Mouse (Mus musculus) frontal cortex, postnatal 25 days (tissue): ENCODE measurements at regions not wholly inside any gene's neighbourhood (a gene's known extent, or its start where the extent isn't known, plus 50 kb on each side); places are given as distances from the start of the nearest gene placed in this dataset.

Experiments used
- DNase-seq, 2 experiments: peaks; one replicate each; pipeline ENCODE4 v3.0.0; 2022; ENCODE audit warnings: low spot score in 2 of 2

- no peak for DNase-seq
These were observed 938.3 kb upstream of the 2610301B20Rik start for GRCm38 (mm10) chr4:9935949-9936348.

GRCm38 (mm10) chr4:9951441-9951840 lies 922.9 kb upstream of the 2610301B20Rik start:
- no peak for DNase-seq

- no peak for DNase-seq
These were observed 899.7 kb upstream of the 2610301B20Rik start for GRCm38 (mm10) chr4:9974631-9975030.

DNA sequence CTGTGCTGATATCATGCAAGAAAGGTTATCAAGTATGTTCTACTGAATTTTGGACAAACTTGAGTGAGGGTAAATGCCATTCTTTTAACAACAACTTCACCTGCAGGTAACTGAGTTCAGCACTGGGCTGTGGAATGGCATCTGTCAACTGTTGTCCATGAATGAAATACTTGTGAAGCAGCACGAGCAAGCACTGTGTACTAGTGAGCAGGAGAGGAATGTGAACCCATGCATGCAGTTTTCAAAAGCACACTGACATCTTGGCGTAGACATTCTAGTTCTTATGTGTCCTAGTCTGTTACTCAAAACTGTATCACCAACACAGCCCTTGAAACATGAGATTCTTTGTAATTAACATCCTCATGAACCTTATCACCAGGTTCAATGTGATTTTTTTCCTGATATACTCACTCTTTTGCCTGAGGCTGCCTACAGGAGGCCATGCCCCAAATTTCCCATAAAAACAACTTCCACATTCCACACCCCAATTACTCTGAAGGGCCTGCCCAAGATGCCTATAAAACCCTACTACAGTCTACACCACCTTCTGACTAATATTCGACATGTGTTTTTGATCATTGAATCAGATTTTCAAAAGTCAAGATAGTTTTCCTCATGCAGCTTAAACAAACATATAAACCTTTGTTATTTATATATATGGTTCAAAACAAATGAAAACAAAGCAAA lies 892.8 kb upstream of the 2610301B20Rik start:
- no peak for DNase-seq

DNA sequence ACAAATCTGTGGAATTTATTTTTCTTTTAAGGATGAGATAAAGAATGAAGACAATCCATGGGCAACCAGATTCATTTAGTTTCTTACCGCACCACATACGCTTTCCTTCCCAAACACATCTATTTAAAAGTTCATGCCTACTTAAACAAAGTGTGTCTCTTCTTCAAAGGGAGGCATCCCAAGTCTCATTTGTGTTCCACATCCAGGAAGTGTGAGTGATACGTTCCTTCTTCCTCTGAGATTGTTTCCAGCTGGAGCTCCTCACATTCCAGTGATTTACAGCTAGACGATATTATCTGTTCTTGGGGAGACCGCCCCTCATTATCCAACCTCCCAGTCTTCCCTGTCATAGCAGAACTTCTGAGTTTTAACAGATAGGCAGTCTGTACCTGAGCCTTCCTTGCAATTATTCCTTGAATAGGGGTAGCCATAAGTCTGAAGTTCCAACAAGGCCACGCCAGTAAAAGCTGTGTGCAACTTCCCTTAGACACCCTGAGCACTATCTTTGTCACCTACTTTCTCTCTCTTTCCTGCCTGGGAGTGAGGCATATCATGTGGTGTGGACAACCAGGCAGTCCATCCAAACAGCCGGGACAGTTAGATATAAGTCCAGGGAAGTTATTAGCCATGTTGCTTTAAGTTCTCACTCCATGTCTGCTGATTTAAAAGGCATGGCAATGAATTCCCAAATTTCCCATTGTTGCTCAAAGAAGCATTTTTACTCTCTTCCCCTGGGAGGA lies 891.3 kb upstream of the 2610301B20Rik start:
- no peak for DNase-seq

GRCm38 (mm10) chr4:9993871-9994270 lies 880.4 kb upstream of the 2610301B20Rik start:
- no peak for DNase-seq

GRCm38 (mm10) chr4:9994466-9994865 lies 879.8 kb upstream of the 2610301B20Rik start:
- DNase-seq: no peak

DNA sequence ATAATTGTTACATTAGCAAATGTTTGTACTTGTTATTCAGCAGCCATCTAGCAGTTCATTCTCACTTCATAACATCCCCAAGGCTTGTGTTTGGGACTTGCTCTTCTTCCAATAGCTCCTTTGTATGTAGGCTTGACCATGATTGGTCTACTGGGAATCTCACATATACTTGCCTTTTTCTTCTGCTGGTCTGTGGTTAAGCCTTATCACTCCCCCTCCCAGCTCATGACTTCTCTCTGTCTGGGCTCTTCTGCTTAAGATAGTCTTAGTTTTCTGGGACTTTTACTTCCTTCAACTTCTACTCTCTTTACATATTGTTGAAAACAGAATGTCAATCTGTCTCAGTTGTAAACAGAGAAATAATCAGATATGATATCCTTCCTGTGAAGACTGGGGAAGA lies 844.0 kb upstream of the 2610301B20Rik start:
- no peak for DNase-seq

- DNase-seq: no peak
These were observed 842.5 kb upstream of the 2610301B20Rik start for GRCm38 (mm10) chr4:10031764-10032163.

DNA sequence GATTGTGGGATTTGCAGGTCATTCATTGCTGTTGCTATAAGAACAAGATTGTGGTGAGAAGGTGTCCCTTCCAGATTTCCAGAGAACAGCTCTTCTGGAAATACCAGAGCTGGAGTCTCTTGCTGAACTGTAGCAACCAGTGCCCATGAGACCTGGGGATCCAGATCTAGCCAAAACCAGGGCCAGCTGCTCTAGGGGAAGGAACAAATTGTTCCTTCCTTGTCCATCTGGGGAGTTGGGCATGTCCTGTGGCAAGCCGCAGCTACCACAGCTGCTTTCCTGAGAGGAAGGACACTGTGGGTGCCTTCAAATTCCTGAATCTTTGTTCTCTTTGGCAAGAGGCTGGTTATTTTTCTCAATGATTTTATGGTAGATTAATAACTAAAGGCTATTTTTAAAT lies 839.0 kb upstream of the 2610301B20Rik start:
- DNase-seq: no peak

GRCm38 (mm10) chr4:10041301-10042093 lies 832.8 kb upstream of the 2610301B20Rik start:
- no peak for DNase-seq

DNA sequence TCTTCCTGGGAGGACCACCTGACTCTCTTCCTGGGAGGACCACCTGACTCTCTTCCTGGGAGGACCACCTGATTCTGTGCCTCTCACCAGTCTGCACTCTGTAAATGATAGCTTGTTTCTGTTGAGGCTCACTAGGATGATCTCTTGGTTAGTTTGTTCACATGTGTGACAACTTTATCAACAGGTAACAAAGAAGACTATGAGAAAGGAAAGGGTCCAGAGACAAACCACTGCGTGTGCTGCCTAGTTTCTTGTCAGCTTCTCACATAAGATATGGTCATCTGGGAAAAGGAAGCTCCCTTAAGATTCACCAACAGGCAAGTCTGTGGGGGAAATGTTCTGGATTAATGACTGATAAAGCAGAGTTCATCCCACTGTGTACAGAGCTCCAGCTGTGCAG lies 825.5 kb upstream of the 2610301B20Rik start:
- no peak for DNase-seq

GRCm38 (mm10) chr4:10049411-10049810 lies 824.9 kb upstream of the 2610301B20Rik start:
- no peak for DNase-seq

- DNase-seq: no peak
These were observed 822.7 kb upstream of the 2610301B20Rik start for GRCm38 (mm10) chr4:10051296-10052267.

DNA sequence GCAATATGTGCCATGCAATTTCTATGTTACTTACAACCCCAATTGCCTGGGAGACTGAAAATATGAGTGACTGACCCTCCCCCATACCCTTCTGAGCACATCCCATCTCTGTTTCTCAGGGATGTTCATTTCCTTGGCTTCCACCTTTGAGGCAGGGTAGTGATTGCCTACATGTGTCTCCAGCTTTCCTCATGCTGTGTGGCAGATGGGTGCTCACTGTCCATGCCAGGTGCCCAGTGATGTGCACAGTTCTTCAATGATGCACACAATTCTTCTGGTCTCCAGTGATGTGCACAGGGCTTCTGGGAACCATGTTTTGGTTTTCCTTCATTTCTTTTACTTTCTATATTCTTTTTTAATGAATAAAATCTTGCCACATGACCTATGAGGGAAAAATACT lies 821.4 kb upstream of the 2610301B20Rik start:
- DNase-seq: no peak

DNA sequence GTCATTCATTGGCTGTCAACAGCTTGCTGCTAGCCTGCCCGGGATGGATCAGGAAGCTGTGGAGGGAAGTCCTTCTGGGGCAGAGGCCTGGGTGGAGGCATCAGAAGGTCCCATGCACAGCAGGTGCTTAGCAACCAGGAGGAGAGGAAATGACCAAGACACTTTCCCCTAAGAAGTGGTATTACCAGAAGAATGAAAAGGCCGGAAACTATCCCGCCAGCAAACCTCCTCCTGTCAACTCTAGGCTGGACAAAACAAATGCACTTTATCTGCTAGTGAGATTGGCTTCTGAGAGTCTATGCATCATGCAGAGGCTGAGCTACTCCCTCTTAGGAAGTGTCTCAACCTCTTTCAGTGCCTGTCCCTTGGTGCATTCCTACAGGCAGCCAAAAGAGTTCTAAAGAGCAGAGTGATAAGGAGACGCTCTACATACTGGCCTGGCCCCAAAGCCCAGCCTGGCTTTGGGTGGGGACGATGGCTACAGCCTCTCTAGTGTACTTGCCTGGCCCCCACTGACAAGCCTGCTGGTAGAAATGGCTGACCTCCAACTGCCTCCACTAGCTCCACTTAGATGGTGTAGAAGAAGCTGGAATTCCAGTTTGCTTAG lies 801.7 kb upstream of the 2610301B20Rik start:
- DNase-seq: no peak

- DNase-seq: no peak
These were observed 794.6 kb upstream of the 2610301B20Rik start for GRCm38 (mm10) chr4:10079565-10080169.

- no peak for DNase-seq
These were observed 759.5 kb upstream of the 2610301B20Rik start for GRCm38 (mm10) chr4:10114831-10115230.

DNA sequence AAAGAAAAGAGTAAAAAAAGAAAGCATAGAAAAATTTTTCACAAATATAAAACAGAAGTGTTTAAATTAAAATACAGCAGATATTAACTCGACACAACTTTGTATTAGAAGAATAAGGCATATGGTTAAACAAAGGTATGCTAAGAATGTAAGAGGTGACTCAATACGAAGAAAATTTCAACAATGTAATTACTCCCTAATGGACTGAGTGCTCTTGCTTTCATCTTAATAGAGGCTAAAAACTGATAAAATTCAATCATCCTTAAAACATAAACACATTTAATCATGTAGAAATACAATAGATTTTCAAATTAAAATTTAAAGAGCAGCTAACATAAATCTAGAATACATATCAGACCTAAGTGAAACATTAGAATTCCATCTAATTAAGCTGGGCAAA lies 756.3 kb upstream of the 2610301B20Rik start:
- DNase-seq: no peak

GRCm38 (mm10) chr4:10124252-10124651 lies 750.0 kb upstream of the 2610301B20Rik start:
- DNase-seq: no peak
